Mouse (Mus musculus) thymus, adult 2 months (tissue): ENCODE results near the gene Rtca.

Experiments
- CTCF ChIP-seq: fragments of 200-500 bp; IDR thresholded peaks from 2 replicates; pipeline ENCODE4 v1.5.1; 2012; ENCODE audit warnings: mild to moderate bottlenecking, control low read depth, low read length, moderate library complexity, borderline replicate concordance; ENCODE audit not compliant: control insufficient read depth, poor library complexity, insufficient read depth; ENCODE audit errors: extremely low read depth
- POLR2A ChIP-seq: fragments of 200-500 bp; IDR thresholded peaks from 2 replicates; pipeline ENCODE4 v1.6.1; 2012; ENCODE audit warnings: mild to moderate bottlenecking, low read length, control low read depth, moderate library complexity; ENCODE audit not compliant: control insufficient read depth, poor library complexity, insufficient read depth; ENCODE audit errors: extremely low read depth

GRCm38 (mm10) chr3:116480937-116481336 lies 27.1 kb downstream of the Rtca start:
- TF ChIP-seq POLR2A: no peak
- no peak for TF ChIP-seq CTCF
